Mouse (Mus musculus): Measurements from ENCODE around the gene Lgals1. TPM values are rescaled to one million over a fixed set of nuclear protein-coding genes. Genes with fewer than 3 reads are reported as not detected.

The Lgals1 gene
- polyA plus RNA-seq, 2 experiments = 447 to 675 TPM

GRCm38 (mm10) chr15:78962885-78963284, 36.4 kb downstream of the Lgals1 start:
- WGBS (ENCODE audit: insufficient replicate concordance) = 33% methylated on average over 2 of the region's 2 CpGs
- Histone ChIP-seq H3K9ac (replicated peaks) (no peak overlapping the region), H3K9me3 (ENCODE audit: control insufficient read depth, low read length) (no peaks in the 10 kb centered on the region), H3K27me3 (ENCODE audit: control insufficient read depth, insufficient read depth, low read length) (no peaks in the 10 kb centered on the region), H3K36me3 (replicated peaks; ENCODE audit: control insufficient read depth, insufficient read depth, low read depth) (no peaks in the 10 kb centered on the region), H3K4me1 (replicated peaks; ENCODE audit: control insufficient read depth in 2 of 2, insufficient read depth in 2 of 2, low read length in 1 of 2) (no peaks in the 10 kb centered on the region), H3K4me3 (ENCODE audit: insufficient read depth in 1 of 2, low read depth in 2 of 2, low read length in 2 of 2) (no peak overlapping the region), H3K4me2 (ENCODE audit: low read depth) (no peak overlapping the region), H3K27ac (no peak overlapping the region)
- peak; percentile 21; the same call in 1 of the 2 replicates for ATAC-seq (ENCODE audit: insufficient read depth)
- DNase-seq (ENCODE audit: low read depth in 3 of 3, low spot score in 3 of 3) = peak in 1 of 3 experiments; percentile 30
- peak; percentile 93 for TF ChIP-seq CTCF (IDR thresholded peaks at IDR 0.05; ENCODE audit: low read depth)
- TF ChIP-seq EP300 (IDR thresholded peaks at IDR 0.05; ENCODE audit: low read depth) = no peak

- TF ChIP-seq CTCF (IDR thresholded peaks at IDR 0.05; ENCODE audit: low read depth) (no peak), EP300 (IDR thresholded peaks at IDR 0.05; ENCODE audit: low read depth) (no peak)
- no peaks in the 10 kb centered on the region for H3K9me3 ChIP-seq (ENCODE audit: control insufficient read depth, low read length)
- H3K4me2 ChIP-seq (ENCODE audit: low read depth) = no peak overlapping the region
- H3K9ac ChIP-seq (replicated peaks) = no peak overlapping the region
- 50% methylated on average over 6 of the region's 6 CpGs for WGBS (ENCODE audit: insufficient replicate concordance)
- no peak overlapping the region for H3K27ac ChIP-seq
- no peak overlapping the region for H3K4me3 ChIP-seq (ENCODE audit: insufficient read depth in 1 of 2, low read depth in 2 of 2, low read length in 2 of 2)
- no peaks in the 10 kb centered on the region for H3K36me3 ChIP-seq (replicated peaks; ENCODE audit: control insufficient read depth, insufficient read depth, low read depth)
- ATAC-seq (ENCODE audit: insufficient read depth) = no peak
- H3K27me3 ChIP-seq (ENCODE audit: control insufficient read depth, insufficient read depth, low read length) = no peaks in the 10 kb centered on the region
- no peak for DNase-seq (ENCODE audit: low read depth in 3 of 3, low spot score in 3 of 3)
- no peaks in the 10 kb centered on the region for H3K4me1 ChIP-seq (replicated peaks; ENCODE audit: control insufficient read depth in 2 of 2, insufficient read depth in 2 of 2, low read length in 1 of 2)
Observed at GRCm38 (mm10) chr15:78971626-78972025, 45.1 kb downstream of the Lgals1 start.

DNA sequence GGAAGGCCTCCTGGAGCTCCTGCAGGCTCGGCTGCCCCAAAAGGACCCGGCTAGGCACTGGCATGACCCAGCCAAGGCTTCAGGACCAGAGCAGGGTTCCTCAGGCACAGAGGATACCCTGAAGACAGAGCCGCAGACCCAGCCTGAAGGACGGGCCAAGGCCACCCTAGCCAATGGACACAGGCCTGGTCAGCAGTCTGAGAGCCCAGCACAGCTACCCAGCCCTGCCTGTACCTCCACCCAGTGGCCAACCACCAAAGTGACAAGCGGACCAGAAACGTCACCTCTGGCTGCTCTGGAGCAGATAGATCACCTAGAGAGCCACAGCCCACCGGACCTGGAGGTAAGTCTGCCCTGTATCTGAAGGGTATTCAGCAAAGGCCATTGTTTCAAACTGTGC, 47.4 kb downstream of the Lgals1 start:
- 63% methylated on average over 7 of the region's 7 CpGs for WGBS (ENCODE audit: insufficient replicate concordance)
- no peak for ATAC-seq (ENCODE audit: insufficient read depth)
- Histone ChIP-seq H3K36me3 (replicated peaks; ENCODE audit: control insufficient read depth, insufficient read depth, low read depth) (no peaks in the 10 kb centered on the region), H3K27me3 (ENCODE audit: control insufficient read depth, insufficient read depth, low read length) (no peaks in the 10 kb centered on the region), H3K27ac (no peak overlapping the region), H3K4me3 (ENCODE audit: insufficient read depth in 1 of 2, low read depth in 2 of 2, low read length in 2 of 2) (no peak overlapping the region), H3K4me2 (ENCODE audit: low read depth) (no peak overlapping the region), H3K9me3 (ENCODE audit: control insufficient read depth, low read length) (no peaks in the 10 kb centered on the region), H3K9ac (replicated peaks) (no peak overlapping the region), H3K4me1 (replicated peaks; ENCODE audit: control insufficient read depth in 2 of 2, insufficient read depth in 2 of 2, low read length in 1 of 2) (peaks cover 2 to 3% of the 10 kb centered on the region in 2 experiments; a peak in 2 of 4 replicates)
- DNase-seq (ENCODE audit: low read depth in 3 of 3, low spot score in 3 of 3) = no peak
- TF ChIP-seq EP300 (IDR thresholded peaks at IDR 0.05; ENCODE audit: low read depth) (no peak), CTCF (IDR thresholded peaks at IDR 0.05; ENCODE audit: low read depth) (peak; percentile 66)

DNA sequence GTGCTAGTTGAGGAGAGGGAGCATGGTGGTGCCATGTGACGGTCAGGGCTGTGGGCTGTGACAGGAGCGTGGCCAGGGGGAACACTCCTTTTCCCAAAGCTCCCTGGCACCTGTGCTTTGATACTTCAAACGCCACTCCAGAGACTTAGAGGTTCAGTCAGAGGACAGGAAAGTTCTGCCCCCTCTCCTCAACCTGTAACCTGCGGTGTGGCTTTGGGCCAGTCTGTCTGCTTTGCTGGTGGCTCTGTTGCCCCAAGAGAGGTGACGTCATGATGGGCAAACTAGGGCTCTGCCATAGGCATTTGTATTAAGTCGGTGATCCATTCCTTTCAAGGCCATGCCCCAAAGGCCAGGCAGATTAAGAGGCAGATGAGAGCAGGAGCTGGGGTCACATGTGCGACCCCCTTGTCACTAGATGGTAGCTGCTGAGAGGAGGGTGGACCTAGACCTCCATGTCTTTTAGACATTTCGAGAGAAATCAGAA, 51.2 kb downstream of the Lgals1 start:
- Histone ChIP-seq H3K27me3 (ENCODE audit: control insufficient read depth, insufficient read depth, low read length) (no peaks in the 10 kb centered on the region), H3K27ac (no peak overlapping the region), H3K4me2 (ENCODE audit: low read depth) (no peak overlapping the region), H3K9me3 (ENCODE audit: control insufficient read depth, low read length) (no peaks in the 10 kb centered on the region), H3K4me1 (replicated peaks; ENCODE audit: control insufficient read depth in 2 of 2, insufficient read depth in 2 of 2, low read length in 1 of 2) (peaks cover 7 to 15% of the 10 kb centered on the region in 2 experiments), H3K9ac (replicated peaks) (no peak overlapping the region), H3K4me3 (ENCODE audit: insufficient read depth in 1 of 2, low read depth in 2 of 2, low read length in 2 of 2) (no peak overlapping the region), H3K36me3 (replicated peaks; ENCODE audit: control insufficient read depth, insufficient read depth, low read depth) (no peaks in the 10 kb centered on the region)
- no peak for ATAC-seq (ENCODE audit: insufficient read depth)
- WGBS (ENCODE audit: insufficient replicate concordance) = 69% methylated on average over 8 of the region's 8 CpGs
- DNase-seq (ENCODE audit: low read depth in 3 of 3, low spot score in 3 of 3) = no peak
- TF ChIP-seq EP300 (IDR thresholded peaks at IDR 0.05; ENCODE audit: low read depth) = no peak
- TF ChIP-seq CTCF (IDR thresholded peaks at IDR 0.05; ENCODE audit: low read depth) = no peak

GRCm38 (mm10) chr15:78978875-78979274, 52.4 kb downstream of the Lgals1 start:
- peak in 2 of 3 experiments; percentile 24 to 42 for DNase-seq (ENCODE audit: low read depth in 3 of 3, low spot score in 3 of 3)
- H3K4me2 ChIP-seq (ENCODE audit: low read depth) = no peak overlapping the region
- H3K4me1 ChIP-seq (replicated peaks; ENCODE audit: control insufficient read depth in 2 of 2, insufficient read depth in 2 of 2, low read length in 1 of 2) = peaks cover 10 to 18% of the 10 kb centered on the region in 2 experiments
- no peak for ATAC-seq (ENCODE audit: insufficient read depth)
- no peaks in the 10 kb centered on the region for H3K27me3 ChIP-seq (ENCODE audit: control insufficient read depth, insufficient read depth, low read length)
- H3K27ac ChIP-seq = no peak overlapping the region
- no peak overlapping the region for H3K9ac ChIP-seq (replicated peaks)
- H3K36me3 ChIP-seq (replicated peaks; ENCODE audit: control insufficient read depth, insufficient read depth, low read depth) = no peaks in the 10 kb centered on the region
- H3K9me3 ChIP-seq (ENCODE audit: control insufficient read depth, low read length) = no peaks in the 10 kb centered on the region
- WGBS (ENCODE audit: insufficient replicate concordance) = 10% methylated on average over 4 of the region's 4 CpGs
- no peak overlapping the region for H3K4me3 ChIP-seq (ENCODE audit: insufficient read depth in 1 of 2, low read depth in 2 of 2, low read length in 2 of 2)
- TF ChIP-seq CTCF (IDR thresholded peaks at IDR 0.05; ENCODE audit: low read depth) (no peak), EP300 (IDR thresholded peaks at IDR 0.05; ENCODE audit: low read depth) (no peak)

Small RNAs within 50 kb of the gene (microRNA-seq; reads per million reads assigned to microRNA genes)
- not detected for gene Mir6955

Other genes starting within 250 kb of the Lgals1 start
- gene Elfn2, start 208.0 kb upstream of the Lgals1 start, polyA plus RNA-seq (2012; rRNA removed) = not detected in 2 replicates
- 0.04 TPM in 1 of 2 replicates, not detected in the other for gene Elfn2, start 208.0 kb upstream of the Lgals1 start, polyA plus RNA-seq (2014; fragmentation: Nextera tagmentation; extraction: Ambion mirVana)
- gene Mfng, start 153.2 kb upstream of the Lgals1 start, polyA plus RNA-seq (2012; rRNA removed) = 3.4 and 3.7 TPM in 2 replicates
- 2.9 and 3.6 TPM in 2 replicates for gene Mfng, start 153.2 kb upstream of the Lgals1 start, polyA plus RNA-seq (2014; fragmentation: Nextera tagmentation; extraction: Ambion mirVana)
- gene Card10, start 123.7 kb upstream of the Lgals1 start, polyA plus RNA-seq (2012; rRNA removed) = 2.2 and 2.5 TPM in 2 replicates
- 1.1 and 1.3 TPM in 2 replicates for gene Card10, start 123.7 kb upstream of the Lgals1 start, polyA plus RNA-seq (2014; fragmentation: Nextera tagmentation; extraction: Ambion mirVana)
- gene Cdc42ep1, start 84.1 kb upstream of the Lgals1 start, polyA plus RNA-seq (2012; rRNA removed) = 8.1 and 10.1 TPM in 2 replicates
- 7.8 and 8.6 TPM in 2 replicates for gene Cdc42ep1, start 84.1 kb upstream of the Lgals1 start, polyA plus RNA-seq (2014; fragmentation: Nextera tagmentation; extraction: Ambion mirVana)
- 8.7 and 9.8 TPM in 2 replicates for gene Lgals2, start 71.2 kb upstream of the Lgals1 start, polyA plus RNA-seq (2012; rRNA removed)
- 14.0 and 15.0 TPM in 2 replicates for gene Lgals2, start 71.2 kb upstream of the Lgals1 start, polyA plus RNA-seq (2014; fragmentation: Nextera tagmentation; extraction: Ambion mirVana)
- 16.6 and 19.1 TPM in 2 replicates for gene Gga1, start 49.5 kb upstream of the Lgals1 start, polyA plus RNA-seq (2012; rRNA removed)
- 13.6 and 15.6 TPM in 2 replicates for gene Gga1, start 49.5 kb upstream of the Lgals1 start, polyA plus RNA-seq (2014; fragmentation: Nextera tagmentation; extraction: Ambion mirVana)
- 0.03 and 0.17 TPM in 2 replicates for gene Gm49510, start 27.1 kb upstream of the Lgals1 start, polyA plus RNA-seq (2012; rRNA removed)
- 0.10 and 0.13 TPM in 2 replicates for gene Gm49510, start 27.1 kb upstream of the Lgals1 start, polyA plus RNA-seq (2014; fragmentation: Nextera tagmentation; extraction: Ambion mirVana)
- gene Sh3bp1, start 27.0 kb upstream of the Lgals1 start, polyA plus RNA-seq (2012; rRNA removed) = 22.2 and 23.2 TPM in 2 replicates
- 13.3 and 15.3 TPM in 2 replicates for gene Sh3bp1, start 27.0 kb upstream of the Lgals1 start, polyA plus RNA-seq (2014; fragmentation: Nextera tagmentation; extraction: Ambion mirVana)
- gene Pdxp, start 12.8 kb upstream of the Lgals1 start, polyA plus RNA-seq (2012; rRNA removed) = 9.3 and 9.7 TPM in 2 replicates
- gene Pdxp, start 12.8 kb upstream of the Lgals1 start, polyA plus RNA-seq (2014; fragmentation: Nextera tagmentation; extraction: Ambion mirVana) = 6.4 and 7.8 TPM in 2 replicates
- 7.9 and 17.5 TPM in 2 replicates for gene Nol12, start 8.2 kb downstream of the Lgals1 start, polyA plus RNA-seq (2012; rRNA removed)
- gene Nol12, start 8.2 kb downstream of the Lgals1 start, polyA plus RNA-seq (2014; fragmentation: Nextera tagmentation; extraction: Ambion mirVana) = 31.9 and 32.7 TPM in 2 replicates
- 16.1 and 17.0 TPM in 2 replicates for gene Triobp, start 21.0 kb downstream of the Lgals1 start, polyA plus RNA-seq (2012; rRNA removed)
- gene Triobp, start 21.0 kb downstream of the Lgals1 start, polyA plus RNA-seq (2014; fragmentation: Nextera tagmentation; extraction: Ambion mirVana) = 12.3 and 13.6 TPM in 2 replicates
- gene H1f0, start 101.7 kb downstream of the Lgals1 start, polyA plus RNA-seq (2012; rRNA removed) = 53.1 and 65.2 TPM in 2 replicates
- 47.8 and 52.8 TPM in 2 replicates for gene H1f0, start 101.7 kb downstream of the Lgals1 start, polyA plus RNA-seq (2014; fragmentation: Nextera tagmentation; extraction: Ambion mirVana)
- gene Galr3, start 115.2 kb downstream of the Lgals1 start, polyA plus RNA-seq (2012; rRNA removed) = 0.30 and 0.50 TPM in 2 replicates
- not detected in 2 replicates for gene Galr3, start 115.2 kb downstream of the Lgals1 start, polyA plus RNA-seq (2014; fragmentation: Nextera tagmentation; extraction: Ambion mirVana)
- gene Ankrd54, start 136.2 kb downstream of the Lgals1 start, polyA plus RNA-seq (2012; rRNA removed) = 39.9 and 43.4 TPM in 2 replicates
- 37.7 and 48.3 TPM in 2 replicates for gene Ankrd54, start 136.2 kb downstream of the Lgals1 start, polyA plus RNA-seq (2014; fragmentation: Nextera tagmentation; extraction: Ambion mirVana)
- 99.9 and 104 TPM in 2 replicates for gene Eif3l, start 148.5 kb downstream of the Lgals1 start, polyA plus RNA-seq (2012; rRNA removed)
- 130 and 132 TPM in 2 replicates for gene Eif3l, start 148.5 kb downstream of the Lgals1 start, polyA plus RNA-seq (2014; fragmentation: Nextera tagmentation; extraction: Ambion mirVana)
- gene Micall1, start 182.2 kb downstream of the Lgals1 start, polyA plus RNA-seq (2012; rRNA removed) = 1.6 and 1.7 TPM in 2 replicates
- 0.69 and 0.71 TPM in 2 replicates for gene Micall1, start 182.2 kb downstream of the Lgals1 start, polyA plus RNA-seq (2014; fragmentation: Nextera tagmentation; extraction: Ambion mirVana)
- gene Polr2f, start 214.3 kb downstream of the Lgals1 start, polyA plus RNA-seq (2012; rRNA removed) = 53.9 and 112 TPM in 2 replicates
- gene Polr2f, start 214.3 kb downstream of the Lgals1 start, polyA plus RNA-seq (2014; fragmentation: Nextera tagmentation; extraction: Ambion mirVana) = 181 and 183 TPM in 2 replicates
- gene 1700088E04Rik, start 214.5 kb downstream of the Lgals1 start, polyA plus RNA-seq (2012; rRNA removed) = 0.19 and 0.46 TPM in 2 replicates
- 0.52 and 0.93 TPM in 2 replicates for gene 1700088E04Rik, start 214.5 kb downstream of the Lgals1 start, polyA plus RNA-seq (2014; fragmentation: Nextera tagmentation; extraction: Ambion mirVana)
- 0.12 and 0.24 TPM in 2 replicates for gene Sox10, start 238.5 kb downstream of the Lgals1 start, polyA plus RNA-seq (2012; rRNA removed)
- gene Sox10, start 238.5 kb downstream of the Lgals1 start, polyA plus RNA-seq (2014; fragmentation: Nextera tagmentation; extraction: Ambion mirVana) = 0.14 TPM in 1 of 2 replicates, not detected in the other